Mouse (Mus musculus): ENCODE measurements around the gene Gnai2.

- TF ChIP-seq POLR2A (IDR thresholded peaks at IDR 0.05; ENCODE audit: borderline replicate concordance, control insufficient read depth, low read depth, low read length) (no peak), CTCF (IDR thresholded peaks at IDR 0.05; ENCODE audit: control insufficient read depth, insufficient read depth, low read length) (no peak)
These were observed 25.6 kb upstream of the Gnai2 start for GRCm38 (mm10) chr9:107660777-107661176.

All from bone marrow, adult 2 months (tissue).